Mouse (Mus musculus) embryonic fibroblast, embryonic 13.5 days (primary cell): ENCODE data around the gene Lmtk2. TPM values are rescaled to one million over a fixed set of nuclear protein-coding genes. Genes with fewer than 3 reads are reported as not detected.

Experiments
- H3K27ac ChIP-seq: 2 replicates; pipeline ENCODE4 v1.5.1; 2012; ENCODE audit warnings: low read length, control low read depth, inconsistent platforms; ENCODE audit not compliant: insufficient read depth
- H3K4me1 ChIP-seq: 2 replicates; pipeline ENCODE4 v1.6.1; 2011; ENCODE audit warnings: low read length; ENCODE audit not compliant: control insufficient read depth, insufficient read depth
- H3K4me3 ChIP-seq: 2 replicates; pipeline ENCODE4 v1.5.1; 2011; ENCODE audit warnings: mild to moderate bottlenecking, control low read depth, low read length; ENCODE audit not compliant: insufficient read depth
- CTCF ChIP-seq: IDR thresholded peaks from 2 replicates; pipeline ENCODE4 v1.5.1; 2011; ENCODE audit warnings: mild to moderate bottlenecking, control low read depth, low read length, moderate library complexity, borderline replicate concordance; ENCODE audit not compliant: insufficient read depth
- POLR2A ChIP-seq: IDR thresholded peaks from 2 replicates; pipeline ENCODE4 v1.6.1; 2011; ENCODE audit warnings: low read depth, mild to moderate bottlenecking, control low read depth, low read length, moderate library complexity
- polyA plus RNA-seq: library from polyadenylated mRNA; stranded (reverse); fragments of >200 nt; gene quantifications from 2 replicates; pipeline ENCODE4 v1.2.4, GENCODE M21; 2011; ENCODE audit warnings: low read depth; ENCODE audit not compliant: missing spikeins, insufficient read length

Gene Lmtk2
- polyA plus RNA-seq, 1 experiment: 10.4 TPM

- Histone ChIP-seq H3K27ac (no peak overlapping the region), H3K4me3 (no peak overlapping the region), H3K4me1 (no peaks in the 10 kb centered on the region)
- TF ChIP-seq CTCF (no peak), POLR2A (no peak)
Observed at GRCm38 (mm10) chr5:144082006-144082405, 18.2 kb upstream of the Lmtk2 start.

- TF ChIP-seq CTCF (no peak), POLR2A (no peak)
- Histone ChIP-seq H3K4me3 (no peak overlapping the region), H3K27ac (no peak overlapping the region), H3K4me1 (no peaks in the 10 kb centered on the region)
Observed at GRCm38 (mm10) chr5:144083521-144083920, 16.7 kb upstream of the Lmtk2 start.

GRCm38 (mm10) chr5:144084271-144084670, 16.0 kb upstream of the Lmtk2 start:
- no peak overlapping the region for H3K27ac ChIP-seq
- TF ChIP-seq POLR2A (no peak), CTCF (no peak)
- H3K4me3 ChIP-seq: no peak overlapping the region
- H3K4me1 ChIP-seq: no peaks in the 10 kb centered on the region

GRCm38 (mm10) chr5:144085696-144086095, 14.5 kb upstream of the Lmtk2 start:
- no peak overlapping the region for H3K4me3 ChIP-seq
- TF ChIP-seq CTCF (no peak), POLR2A (no peak)
- no peak overlapping the region for H3K27ac ChIP-seq
- H3K4me1 ChIP-seq: no peaks in the 10 kb centered on the region

- TF ChIP-seq CTCF (no peak), POLR2A (no peak)
- H3K4me1 ChIP-seq: no peaks in the 10 kb centered on the region
Observed at GRCm38 (mm10) chr5:144086494-144086893, 13.7 kb upstream of the Lmtk2 start.

GRCm38 (mm10) chr5:144088354-144088753, 11.9 kb upstream of the Lmtk2 start:
- no peaks in the 10 kb centered on the region for H3K4me1 ChIP-seq
- H3K27ac ChIP-seq: no peak overlapping the region
- TF ChIP-seq POLR2A (no peak), CTCF (no peak)
- no peak overlapping the region for H3K4me3 ChIP-seq

More at GRCm38 (mm10) chr5:144086494-144086893, 13.7 kb upstream of the Lmtk2 start:
- no peak overlapping the region for H3K27ac ChIP-seq
- no peak overlapping the region for H3K4me3 ChIP-seq

- TF ChIP-seq CTCF: no peak
- TF ChIP-seq POLR2A: no peak
Observed at GRCm38 (mm10) chr5:144095461-144095970, 4.7 kb upstream of the Lmtk2 start.

GRCm38 (mm10) chr5:144097902-144098639, 2.2 kb upstream of the Lmtk2 start:
- Histone ChIP-seq H3K27ac (no peak overlapping the region), H3K4me3 (no peak overlapping the region), H3K4me1 (no peaks in the 10 kb centered on the region; the same call in 1 of the 2 replicates)
- TF ChIP-seq CTCF (no peak), POLR2A (no peak)

More at GRCm38 (mm10) chr5:144095461-144095970, 4.7 kb upstream of the Lmtk2 start:
- Histone ChIP-seq H3K27ac (no peak overlapping the region), H3K4me1 (no peaks in the 10 kb centered on the region), H3K4me3 (no peak overlapping the region)

- Histone ChIP-seq H3K4me3 (no peak overlapping the region), H3K27ac (no peak overlapping the region), H3K4me1 (no peaks in the 10 kb centered on the region; the same call in 1 of the 2 replicates)
- TF ChIP-seq CTCF: no peak
- TF ChIP-seq POLR2A: no peak
Observed at GRCm38 (mm10) chr5:144098640-144098929, 1.7 kb upstream of the Lmtk2 start.

GRCm38 (mm10) chr5:144100948-144101347, 712 bp downstream of the Lmtk2 start:
- peak overlapping the region; percentile 57 for H3K4me3 ChIP-seq
- H3K27ac ChIP-seq: no peak overlapping the region
- no peaks in the 10 kb centered on the region; the same call in 1 of the 2 replicates for H3K4me1 ChIP-seq
- no peak for TF ChIP-seq POLR2A

- Histone ChIP-seq H3K27ac (no peak overlapping the region), H3K4me1 (no peaks in the 10 kb centered on the region; the same call in 1 of the 2 replicates), H3K4me3 (no peak overlapping the region)
- no peak for TF ChIP-seq CTCF
- no peak for TF ChIP-seq POLR2A
Observed at GRCm38 (mm10) chr5:144105070-144105469, 4.8 kb downstream of the Lmtk2 start.
